Mouse (Mus musculus): ENCODE data around the gene Cbfb. TPM values are rescaled to one million over a fixed set of nuclear protein-coding genes. Genes with fewer than 3 reads are reported as not detected.

The Cbfb gene
- total RNA-seq, 4 experiments from 2014 or later = 19.5 to 27.1 (median 23.1) TPM

Other genes with a start within 250 kb of the Cbfb start
- gene Ces2e, start 244.4 kb upstream of the Cbfb start, total RNA-seq (2022) = not detected
- not detected for gene Ces2f, start 223.3 kb upstream of the Cbfb start, total RNA-seq (2022)
- gene Ces2g, start 209.0 kb upstream of the Cbfb start, total RNA-seq (2022) = under 1 TPM in 2 of 4 experiments, not detected in 2; 0.20 to 0.39 TPM
- gene Ces2h, start 169.8 kb upstream of the Cbfb start, total RNA-seq (2022) = not detected
- gene Ces3a, start 122.1 kb upstream of the Cbfb start, total RNA-seq (2022) = not detected
- gene Ces3b, start 86.9 kb upstream of the Cbfb start, total RNA-seq (2022) = not detected
- not detected for gene Ces4a, start 38.9 kb upstream of the Cbfb start, total RNA-seq (2022)
- gene D230025D16Rik, start 54.5 kb downstream of the Cbfb start, total RNA-seq (2022) = 10 to 100 TPM; 34.1 to 38.6 (median 36.6) TPM
- 1 to 10 TPM; 3.0 to 4.0 (median 3.8) TPM for gene B3gnt9, start 84.5 kb downstream of the Cbfb start, total RNA-seq (2022)
- gene Tradd, start 93.9 kb downstream of the Cbfb start, total RNA-seq (2022) = 10 to 100 TPM in 1 of 4 experiments, 1 to 10 TPM in 3; 9.2 to 10.1 (median 9.8) TPM
- 1 to 10 TPM; 1.2 to 1.5 (median 1.5) TPM for gene Fbxl8, start 94.0 kb downstream of the Cbfb start, total RNA-seq (2022)
- 10 to 100 TPM; 10.6 to 12.9 (median 12.0) TPM for gene Hsf4, start 99.1 kb downstream of the Cbfb start, total RNA-seq (2022)
- gene Nol3, start 105.5 kb downstream of the Cbfb start, total RNA-seq (2022) = 10 to 100 TPM in 2 of 4 experiments, 1 to 10 TPM in 2; 8.2 to 14.0 (median 11.6) TPM
- 10 to 100 TPM; 20.4 to 25.4 (median 21.7) TPM for gene 4931428F04Rik, start 119.2 kb downstream of the Cbfb start, total RNA-seq (2022)
- gene Exoc3l, start 125.4 kb downstream of the Cbfb start, total RNA-seq (2022) = 1 to 10 TPM in 2 of 4 experiments, under 1 TPM in 2; 0.89 to 2.1 (median 1.0) TPM
- gene E2f4, start 127.0 kb downstream of the Cbfb start, total RNA-seq (2022) = 10 to 100 TPM; 36.4 to 38.9 (median 37.6) TPM
- 1 to 10 TPM in 2 of 4 experiments, under 1 TPM in 2; 0.63 to 2.3 (median 1.4) TPM for gene Elmo3, start 134.9 kb downstream of the Cbfb start, total RNA-seq (2022)
- gene Lrrc29, start 155.6 kb downstream of the Cbfb start, total RNA-seq (2022) = 10 to 100 TPM in 1 of 4 experiments, 1 to 10 TPM in 3; 6.7 to 10.1 (median 8.7) TPM
- 10 to 100 TPM; 40.2 to 47.2 (median 43.3) TPM for gene Tmem208, start 155.7 kb downstream of the Cbfb start, total RNA-seq (2022)
- gene Fhod1, start 177.3 kb downstream of the Cbfb start, total RNA-seq (2022) = 1 to 10 TPM; 2.4 to 6.3 (median 5.2) TPM
- 10 to 100 TPM; 13.9 to 15.4 (median 14.4) TPM for gene Slc9a5, start 178.2 kb downstream of the Cbfb start, total RNA-seq (2022)
- 1 to 10 TPM in 2 of 4 experiments, under 1 TPM in 2; 0.70 to 1.8 (median 0.95) TPM for gene Plekhg4, start 202.6 kb downstream of the Cbfb start, total RNA-seq (2022)
- gene Kctd19, start 242.8 kb downstream of the Cbfb start, total RNA-seq (2022) = not detected
- gene Lrrc36, start 242.9 kb downstream of the Cbfb start, total RNA-seq (2022) = 1 to 10 TPM in 2 of 4 experiments, under 1 TPM in 2; 0.73 to 1.4 (median 1.1) TPM

Data from layer of hippocampus, adult 8-10 months (tissue).